Mouse (Mus musculus) embryonic facial prominence, embryonic 15.5 days (tissue): Measurements from ENCODE around the gene Zfp689. TPM values are rescaled to one million over a fixed set of nuclear protein-coding genes. Genes with fewer than 3 reads are reported as not detected.

Experiments used
- ATAC-seq: fragments of 200-750 bp; cut with Nextera tagmentation; 2 replicates; pipeline ENCODE4 v1.8.0; 2017; ENCODE audit warnings: low read depth, moderate TSS enrichment; ENCODE audit not compliant: insufficient number of reproducible peaks, low FRiP score, low TSS enrichment
- H3K27ac ChIP-seq: fragments of 300-500 bp; sonication (generic); replicated peaks from 2 replicates; pipeline ENCODE4 v1.5.1; 2015; ENCODE audit warnings: mild to moderate bottlenecking, inconsistent platforms
- H3K27me3 ChIP-seq: fragments of 300-500 bp; sonication (generic); 2 replicates; pipeline ENCODE4 v1.6.1; 2015; ENCODE audit warnings: inconsistent platforms
- H3K36me3 ChIP-seq: fragments of 300-500 bp; sonication (generic); 2 replicates; pipeline ENCODE4 v1.6.1; 2015; ENCODE audit warnings: mild to moderate bottlenecking, inconsistent platforms
- H3K4me1 ChIP-seq: fragments of 300-500 bp; sonication (generic); 2 replicates; pipeline ENCODE4 v1.6.1; 2015; ENCODE audit warnings: inconsistent platforms
- H3K4me2 ChIP-seq: fragments of 300-500 bp; sonication (generic); replicated peaks from 2 replicates; pipeline ENCODE4 v1.6.1; 2015; ENCODE audit warnings: mild to moderate bottlenecking, inconsistent platforms
- H3K4me3 ChIP-seq: fragments of 300-500 bp; sonication (generic); replicated peaks from 2 replicates; pipeline ENCODE4 v1.5.1; 2015; ENCODE audit warnings: mild to moderate bottlenecking, inconsistent platforms
- H3K9ac ChIP-seq: fragments of 300-500 bp; sonication (generic); 2 replicates; pipeline ENCODE4 v1.6.1; 2015; ENCODE audit warnings: inconsistent platforms
- H3K9me3 ChIP-seq: fragments of 300-500 bp; sonication (generic); replicated peaks from 2 replicates; pipeline ENCODE4 v1.6.1; 2016; ENCODE audit warnings: inconsistent platforms
- WGBS: fragments of 180-500 bp; shearing (Covaris S2); methylation state at CpG from one replicate; pipeline ENCODE4 v1.1.7; 2015; 5-methylcytosine and 5-hydroxymethylcytosine counted together
- microRNA-seq: library from miRNA; unstranded; fragments of <30 nt; microRNA quantifications from one replicate; pipeline ENCODE4, GENCODE M21; 2016; ENCODE audit warnings: borderline number of aligned reads
- polyA plus RNA-seq: library from polyadenylated mRNA; unstranded; fragments of >200 nt; fragmentation: Nextera tagmentation; extraction: Ambion mirVana; gene quantifications from 2 replicates; pipeline ENCODE4 v1.2.1, GENCODE M21; 2015

The Zfp689 gene
- polyA plus RNA-seq, 1 experiment from 2014 or later, result 8.0 TPM

GRCm38 (mm10) chr7:127393157-127393943 is 55.6 kb downstream of the Zfp689 start, which contains the start of gene E430018J23Rik:
Gene E430018J23Rik, minus strand, starts transcription at chr7:127393629.
- Histone ChIP-seq H3K9me3 (no peaks in the 10 kb centered on the region), H3K9ac (peak within 1 kb of the TSS; percentile 58), H3K27me3 (0 out of 2 replicates have a peak, but pooled peaks cover 5% of the 10 kb centered on the region), H3K4me2 (peak within 1 kb of the TSS; percentile 70), H3K36me3 (peaks cover 15% of the 10 kb centered on the region; the same call in 1 of the 2 replicates), H3K4me3 (peak within 1 kb of the TSS; percentile 63), H3K4me1 (peaks cover 14% of the 10 kb centered on the region), H3K27ac (peak within 1 kb of the TSS; percentile 90)
- ATAC-seq, result peak; percentile 90
- WGBS, result under 1% methylated on average over 45 of the region's 45 CpGs

DNA sequence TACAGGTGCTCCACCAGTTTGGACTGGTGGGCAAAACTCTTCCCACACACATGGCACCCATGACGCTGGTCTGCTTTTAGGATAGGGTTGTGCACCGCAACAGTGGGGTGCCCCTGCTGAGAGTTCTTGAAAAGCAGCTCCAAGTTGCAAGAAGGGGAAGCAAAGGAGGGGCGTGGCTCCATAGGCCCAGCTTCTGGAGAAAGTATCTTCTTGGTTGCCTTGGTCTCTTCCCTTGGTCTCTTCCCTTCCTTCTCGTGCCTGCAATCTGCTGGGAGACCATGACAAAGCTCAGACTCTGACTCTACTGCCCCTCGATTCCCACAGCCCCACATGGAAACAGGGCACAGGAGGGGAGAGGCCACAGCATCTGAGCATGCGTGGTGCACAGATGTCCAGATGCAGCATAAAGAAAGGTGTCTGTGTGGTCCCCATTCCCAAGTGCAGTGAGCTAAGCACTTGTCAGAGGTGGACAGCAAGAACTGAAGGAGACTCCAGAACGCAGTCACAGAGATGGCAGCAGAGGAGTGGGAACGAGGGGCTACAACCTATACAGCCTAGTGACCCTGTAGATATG is 56.6 kb downstream of the Zfp689 start:
- peaks cover 14% of the 10 kb centered on the region for H3K4me1 ChIP-seq
- H3K9ac ChIP-seq, result no peak overlapping the region; the same call in 1 of the 2 replicates
- peak overlapping the region; percentile 70 for H3K4me2 ChIP-seq
- H3K27me3 ChIP-seq, result no peaks in the 10 kb centered on the region
- H3K4me3 ChIP-seq, result peak overlapping the region; percentile 63
- no peaks in the 10 kb centered on the region for H3K9me3 ChIP-seq
- H3K27ac ChIP-seq, result no peak overlapping the region; the same call in 1 of the 2 replicates
- 82% methylated on average over 8 of the region's 8 CpGs for WGBS
- no peak for ATAC-seq
- peaks cover 15% of the 10 kb centered on the region; the same call in 1 of the 2 replicates for H3K36me3 ChIP-seq

Small RNAs within 50 kb of the gene (microRNA-seq; reads per million reads assigned to microRNA genes)
- gene Gm47278 (not detected), gene Mir7060 (not detected)

Other genes starting within 250 kb of the Zfp689 start
- gene Tbc1d10b, start 240.7 kb downstream of the Zfp689 start, polyA plus RNA-seq, result 29.4 and 32.5 TPM in 2 replicates
- 585 and 767 TPM in 2 replicates for gene Mylpf, start 240.3 kb downstream of the Zfp689 start, polyA plus RNA-seq
- gene Zfp553, start 216.1 kb downstream of the Zfp689 start, polyA plus RNA-seq, result 41.3 and 42.5 TPM in 2 replicates
- gene Sept1, start 216.0 kb downstream of the Zfp689 start, polyA plus RNA-seq, result 22.4 and 23.9 TPM in 2 replicates
- 73.7 and 77.5 TPM in 2 replicates for gene Zfp771, start 204.9 kb downstream of the Zfp689 start, polyA plus RNA-seq
- gene Dctpp1, start 188.4 kb downstream of the Zfp689 start, polyA plus RNA-seq, result 141 and 142 TPM in 2 replicates
- 53.7 and 58.5 TPM in 2 replicates for gene Sephs2, start 175.1 kb downstream of the Zfp689 start, polyA plus RNA-seq
- gene Itgal, start 152.9 kb downstream of the Zfp689 start, polyA plus RNA-seq, result 1.5 and 1.9 TPM in 2 replicates
- 16.7 and 17.7 TPM in 2 replicates for gene Zfp768, start 103.6 kb downstream of the Zfp689 start, polyA plus RNA-seq
- gene Zfp747, start 73.1 kb downstream of the Zfp689 start, polyA plus RNA-seq, result 10.6 and 12.3 TPM in 2 replicates
- 5.3 and 6.2 TPM in 2 replicates for gene 9130019O22Rik, start 62.0 kb downstream of the Zfp689 start, polyA plus RNA-seq
- gene E430018J23Rik, start 55.5 kb downstream of the Zfp689 start, polyA plus RNA-seq, result 8.4 and 9.2 TPM in 2 replicates
- 8.9 and 9.2 TPM in 2 replicates for gene Zfp764, start 42.3 kb downstream of the Zfp689 start, polyA plus RNA-seq
- 24.1 and 24.8 TPM in 2 replicates for gene Zfp688, start 27.1 kb downstream of the Zfp689 start, polyA plus RNA-seq
- gene Prr14, start 10.5 kb upstream of the Zfp689 start, polyA plus RNA-seq, result 46.3 and 55.9 TPM in 2 replicates
- 17.1 and 17.3 TPM in 2 replicates for gene Fbrs, start 30.0 kb upstream of the Zfp689 start, polyA plus RNA-seq
- 48.6 and 52.4 TPM in 2 replicates for gene Srcap, start 62.8 kb upstream of the Zfp689 start, polyA plus RNA-seq
- gene Gm42715, start 70.4 kb upstream of the Zfp689 start, polyA plus RNA-seq, result 14.6 and 14.7 TPM in 2 replicates
- 6.5 and 12.8 TPM in 2 replicates for gene Tmem265, start 112.2 kb upstream of the Zfp689 start, polyA plus RNA-seq
- gene Phkg2, start 124.2 kb upstream of the Zfp689 start, polyA plus RNA-seq, result 40.0 TPM in 2 replicates
- 19.2 and 29.0 TPM in 2 replicates for gene Ccdc189, start 139.4 kb upstream of the Zfp689 start, polyA plus RNA-seq
- gene Rnf40, start 139.6 kb upstream of the Zfp689 start, polyA plus RNA-seq, result 47.5 and 51.5 TPM in 2 replicates
- gene Zfp629, start 166.6 kb upstream of the Zfp689 start, polyA plus RNA-seq, result 11.4 and 11.9 TPM in 2 replicates